In the genomic region with DNA sequence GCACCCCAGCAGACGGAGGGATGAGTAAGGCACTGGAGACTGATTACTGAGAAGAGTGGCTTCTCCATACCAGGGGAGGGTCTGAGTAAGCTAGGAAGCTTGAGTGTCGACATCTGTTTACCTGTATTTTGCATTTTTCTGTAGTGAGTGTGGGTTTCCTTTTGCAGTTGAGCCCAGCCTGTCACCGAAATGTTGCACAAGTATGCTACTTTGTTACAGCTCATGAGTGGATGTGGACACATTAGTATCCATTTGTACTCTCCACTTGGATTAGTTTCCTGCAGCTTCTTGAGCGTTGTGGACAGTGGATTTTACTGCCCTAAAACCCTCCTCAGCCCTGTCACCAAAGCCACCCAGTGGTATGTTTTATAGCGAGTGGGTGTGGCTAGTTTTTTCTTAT, we compare ENCODE assay signal across 21 mouse cellular contexts. TPM values are rescaled to one million over a fixed set of nuclear protein-coding genes. Genes with fewer than 3 reads are reported as not detected.
DNase-seq lines count a peak whose midpoint lies in the region; ATAC-seq and TF ChIP-seq lines count a peak whose summit lies in the region.
"Had no signal": no experiment of that assay in that cellular context is flagged by ENCODE, and none has a peak within 500 bp of the region (broad histone marks: within the 10 kb centered on the region; RNA-seq: fewer than 3 reads in every experiment).

No protein-coding gene starts in this region.

- TF ChIP-seq EP300 in heart, adult 2 months (IDR thresholded peaks at IDR 0.05; ENCODE audit: insufficient read depth, low read depth, low read length) = no peak

- no peaks in the 10 kb centered on the region for H3K79me2 ChIP-seq in heart, adult 2 months (replicated peaks; ENCODE audit: control insufficient read depth, insufficient read depth, low read length)

- H3K36me3 ChIP-seq in liver, embryonic 15.5 days (replicated peaks) = peaks cover 93% of the 10 kb centered on the region
- H3K36me3 ChIP-seq in liver, embryonic 12.5 days = peaks cover 99% of the 10 kb centered on the region
- peaks cover 8% of the 10 kb centered on the region; the same call in 1 of the 2 replicates for H3K36me3 ChIP-seq in heart, adult 2 months (ENCODE audit: control insufficient read depth, insufficient read depth, low read length)

- no peak overlapping the region for H3K9ac ChIP-seq in liver, embryonic 15.5 days
- H3K9ac ChIP-seq in liver, embryonic 12.5 days = no peak overlapping the region
- H3K9ac ChIP-seq in heart, adult 2 months (ENCODE audit: low read depth, low read length) = no peak overlapping the region
- H3K9ac ChIP-seq: embryonic facial prominence, embryonic 12.5 days; forebrain, embryonic 12.5 days; heart, embryonic 15.5 days; hindbrain, embryonic 13.5 days had no signal

- TF ChIP-seq CTCF in heart, adult 2 months (IDR thresholded peaks at IDR 0.05) = no peak

- no peaks in the 10 kb centered on the region for H3K27me3 ChIP-seq in liver, embryonic 15.5 days
- H3K27me3 ChIP-seq in liver, embryonic 12.5 days (replicated peaks) = no peaks in the 10 kb centered on the region
- no peaks in the 10 kb centered on the region for H3K27me3 ChIP-seq in heart, adult 2 months (ENCODE audit: control insufficient read depth, insufficient read depth, low read length)
- H3K27me3 ChIP-seq: embryonic facial prominence, embryonic 12.5 days; forebrain, embryonic 12.5 days; heart, embryonic 15.5 days; hindbrain, embryonic 13.5 days had no signal

- peaks cover 49% of the 10 kb centered on the region for H3K4me1 ChIP-seq in liver, embryonic 15.5 days (replicated peaks)
- H3K4me1 ChIP-seq in liver, embryonic 12.5 days = peaks cover 29% of the 10 kb centered on the region
- H3K4me1 ChIP-seq in heart, adult 2 months (ENCODE audit: control insufficient read depth, insufficient read depth, low read length) = peaks cover 9% of the 10 kb centered on the region
- H3K4me1 ChIP-seq: embryonic facial prominence, embryonic 12.5 days had no signal

- intact Hi-C loops in heart, adult 2 months (cut with DNase I) = no loop called here

- H3K4me3 ChIP-seq in liver, embryonic 15.5 days (replicated peaks) = no peak overlapping the region
- no peak overlapping the region for H3K4me3 ChIP-seq in liver, embryonic 12.5 days
- no peak overlapping the region for H3K4me3 ChIP-seq in heart, adult 2 months
- H3K4me3 ChIP-seq: embryonic facial prominence, embryonic 12.5 days; forebrain, embryonic 12.5 days; heart, embryonic 15.5 days; hindbrain, embryonic 13.5 days had no signal

- H3K4me2 ChIP-seq in liver, embryonic 15.5 days = no peak overlapping the region
- no peak overlapping the region for H3K4me2 ChIP-seq in liver, embryonic 12.5 days
- H3K4me2 ChIP-seq: embryonic facial prominence, embryonic 12.5 days; forebrain, embryonic 12.5 days; heart, embryonic 15.5 days; hindbrain, embryonic 13.5 days; midbrain, embryonic 11.5 days had no signal

- no peak for TF ChIP-seq POLR2A in heart, adult 2 months (IDR thresholded peaks at IDR 0.05; ENCODE audit: insufficient read depth, low read depth, low read length)

- peak; percentile 11 for DNase-seq in adipocyte (ENCODE audit: low spot score)
- peak; percentile 39 for DNase-seq in induced T-regulatory cell, adult 2 months (ENCODE audit: low read depth)
- no peak for DNase-seq in heart, adult 2 months
- no peak for DNase-seq in right cerebral cortex, adult 18-20 months
- DNase-seq: adrenal gland, adult 2 months; cerebellum, adult 11-12 months; cerebellum, postnatal 25 days; gastrocnemius, postnatal 25 days; heart, postnatal 36 days; kidney, postnatal 25 days had no signal

- WGBS in liver, embryonic 15.5 days (ENCODE audit: insufficient replicate concordance) = 82% methylated on average over 5 of the region's 5 CpGs
- WGBS in liver, embryonic 12.5 days (ENCODE audit: insufficient replicate concordance) = 88% methylated on average over 5 of the region's 5 CpGs
- WGBS in heart, adult 2 months = 81% methylated on average over 5 of the region's 5 CpGs

- H3K27ac ChIP-seq in liver, embryonic 15.5 days (replicated peaks) = peak overlapping the region; percentile 26
- H3K27ac ChIP-seq in liver, embryonic 12.5 days = no peak overlapping the region
- no peak overlapping the region for H3K27ac ChIP-seq in heart, adult 2 months
- H3K27ac ChIP-seq: embryonic facial prominence, embryonic 12.5 days; forebrain, embryonic 12.5 days; hindbrain, embryonic 13.5 days; macrophage; stomach, postnatal 0 days had no signal

- ATAC-seq in liver, embryonic 15.5 days (ENCODE audit: insufficient read depth) = no peak
- ATAC-seq in liver, embryonic 12.5 days = no peak
- peak; percentile 21; the same call in 1 of the 2 replicates for ATAC-seq in neutrophil, adult 5-6 weeks (ENCODE audit: extremely low read depth, insufficient number of reproducible peaks, low FRiP score, poor library complexity, severe bottlenecking)
- ATAC-seq: inflammation-experienced regulatory T-cells, adult 6 months had no signal

- H3K9me3 ChIP-seq in liver, embryonic 15.5 days (replicated peaks) = no peaks in the 10 kb centered on the region
- no peaks in the 10 kb centered on the region for H3K9me3 ChIP-seq in liver, embryonic 12.5 days (replicated peaks)
- H3K9me3 ChIP-seq: embryonic facial prominence, embryonic 12.5 days; forebrain, embryonic 12.5 days; heart, embryonic 15.5 days; hindbrain, embryonic 13.5 days had no signal

RNA-seq across cellular contexts. Expression of a gene that starts 18.0 kb away (rescaled TPM):
- 8.0 and 10.8 TPM in 2 replicates for polyA plus RNA-seq in liver, embryonic 15.5 days (2015; fragmentation: Nextera tagmentation; extraction: Ambion mirVana)
- polyA plus RNA-seq in liver, embryonic 12.5 days (2016; fragmentation: Nextera tagmentation; extraction: Ambion mirVana) = 14.5 and 17.6 TPM in 2 replicates
- total RNA-seq in neutrophil, adult 5-6 weeks (2017) = 35.1 and 45.9 TPM in 2 replicates
- 10 to 100 TPM; 27.7 to 32.4 TPM for total RNA-seq in heart, adult 2 months (2021)
- polyA plus RNA-seq in heart, adult 2 months (2012; rRNA removed) = 17.7 and 17.8 TPM in 2 replicates

RNA-seq across cellular contexts. Expression of a gene that starts 31.1 kb away (rescaled TPM):
- polyA plus RNA-seq in liver, embryonic 15.5 days (2015; fragmentation: Nextera tagmentation; extraction: Ambion mirVana) = 97.7 and 98.0 TPM in 2 replicates
- 182 and 187 TPM in 2 replicates for polyA plus RNA-seq in liver, embryonic 12.5 days (2016; fragmentation: Nextera tagmentation; extraction: Ambion mirVana)
- 110 and 123 TPM in 2 replicates for total RNA-seq in neutrophil, adult 5-6 weeks (2017)
- total RNA-seq in heart, adult 2 months (2021) = 10 to 100 TPM; 33.0 to 36.1 TPM
- polyA plus RNA-seq in heart, adult 2 months (2012; rRNA removed) = 23.4 and 45.3 TPM in 2 replicates

RNA-seq across cellular contexts. Expression of a gene that starts 33.9 kb away (rescaled TPM):
- 28.8 and 30.4 TPM in 2 replicates for polyA plus RNA-seq in liver, embryonic 15.5 days (2015; fragmentation: Nextera tagmentation; extraction: Ambion mirVana)
- polyA plus RNA-seq in liver, embryonic 12.5 days (2016; fragmentation: Nextera tagmentation; extraction: Ambion mirVana) = 43.9 and 48.0 TPM in 2 replicates
- 5.8 and 6.8 TPM in 2 replicates for total RNA-seq in neutrophil, adult 5-6 weeks (2017)
- total RNA-seq in heart, adult 2 months (2021) = 10 to 100 TPM; 82.9 to 88.2 TPM
- polyA plus RNA-seq in heart, adult 2 months (2012; rRNA removed) = 109 and 140 TPM in 2 replicates

RNA-seq across cellular contexts. Expression of a gene that starts 58.8 kb away (rescaled TPM):
- polyA plus RNA-seq in liver, embryonic 15.5 days (2015; fragmentation: Nextera tagmentation; extraction: Ambion mirVana) = 0.12 and 0.17 TPM in 2 replicates
- polyA plus RNA-seq in liver, embryonic 12.5 days (2016; fragmentation: Nextera tagmentation; extraction: Ambion mirVana) = 0.33 and 0.36 TPM in 2 replicates
- not detected in 2 replicates for total RNA-seq in neutrophil, adult 5-6 weeks (2017)
- total RNA-seq in heart, adult 2 months (2021) = not detected
- not detected in 2 replicates for polyA plus RNA-seq in heart, adult 2 months (2012; rRNA removed)
- total RNA-seq: adrenal gland, adult 2 months; gastrocnemius, postnatal 25 days; heart, postnatal 36 days had no signal
- polyA plus RNA-seq: adrenal gland, adult 2 months; macrophage had no signal

Comparison
In these comparisons a context has a peak if more than half of its experiments do, and no peak if none do; other contexts are left out.
1. DNase-seq: peak in adipocyte (single experiment) and induced T-regulatory cell, adult 2 months (single experiment); none in heart, adult 2 months (0 of 2) and right cerebral cortex, adult 18-20 months (single experiment).